Mouse (Mus musculus) hindbrain, embryonic 12.5 days (tissue): ENCODE data around the gene Gdf15. TPM values are rescaled to one million over a fixed set of nuclear protein-coding genes. Genes with fewer than 3 reads are reported as not detected.

Source experiments
- ATAC-seq: fragments of 200-750 bp; cut with Nextera tagmentation; 2 replicates; pipeline ENCODE4 v1.8.0; 2017; ENCODE audit warnings: moderate TSS enrichment; ENCODE audit not compliant: low FRiP score
- H3K27ac ChIP-seq: fragments of 300-500 bp; sonication (generic); 2 replicates; pipeline ENCODE4 v1.5.1; 2016; ENCODE audit warnings: mild to moderate bottlenecking
- H3K27me3 ChIP-seq: fragments of 300-500 bp; sonication (generic); 2 replicates; pipeline ENCODE4 v1.6.1; 2016; ENCODE audit warnings: mild to moderate bottlenecking
- H3K36me3 ChIP-seq: fragments of 300-500 bp; sonication (generic); 2 replicates; pipeline ENCODE4 v1.6.1; 2016; ENCODE audit warnings: mild to moderate bottlenecking
- H3K4me1 ChIP-seq: fragments of 300-500 bp; sonication (generic); 2 replicates; pipeline ENCODE4 v1.6.1; 2016
- H3K4me2 ChIP-seq: fragments of 300-500 bp; sonication (generic); replicated peaks from 2 replicates; pipeline ENCODE4 v1.6.1; 2016; ENCODE audit warnings: mild to moderate bottlenecking
- H3K4me3 ChIP-seq: fragments of 300-500 bp; sonication (generic); 2 replicates; pipeline ENCODE4 v1.5.1; 2016; ENCODE audit warnings: mild to moderate bottlenecking
- H3K9ac ChIP-seq: fragments of 300-500 bp; sonication (generic); 2 replicates; pipeline ENCODE4 v1.6.1; 2016; ENCODE audit warnings: mild to moderate bottlenecking, moderate library complexity
- H3K9me3 ChIP-seq: fragments of 300-500 bp; sonication (generic); replicated peaks from 2 replicates; pipeline ENCODE4 v1.6.1; 2016; ENCODE audit warnings: mild to moderate bottlenecking
- WGBS: fragments of 180-500 bp; shearing (Covaris S2); methylation state at CpG from one replicate; pipeline ENCODE4 v1.1.7; 2016; 5-methylcytosine and 5-hydroxymethylcytosine counted together
- polyA plus RNA-seq: library from polyadenylated mRNA; unstranded; fragments of >200 nt; fragmentation: Nextera tagmentation; extraction: Ambion mirVana; gene quantifications from 2 replicates; pipeline ENCODE4 v1.2.1, GENCODE M21; 2016

The Gdf15 gene
- polyA plus RNA-seq, 1 experiment from 2014 or later = 0.15 TPM

DNA sequence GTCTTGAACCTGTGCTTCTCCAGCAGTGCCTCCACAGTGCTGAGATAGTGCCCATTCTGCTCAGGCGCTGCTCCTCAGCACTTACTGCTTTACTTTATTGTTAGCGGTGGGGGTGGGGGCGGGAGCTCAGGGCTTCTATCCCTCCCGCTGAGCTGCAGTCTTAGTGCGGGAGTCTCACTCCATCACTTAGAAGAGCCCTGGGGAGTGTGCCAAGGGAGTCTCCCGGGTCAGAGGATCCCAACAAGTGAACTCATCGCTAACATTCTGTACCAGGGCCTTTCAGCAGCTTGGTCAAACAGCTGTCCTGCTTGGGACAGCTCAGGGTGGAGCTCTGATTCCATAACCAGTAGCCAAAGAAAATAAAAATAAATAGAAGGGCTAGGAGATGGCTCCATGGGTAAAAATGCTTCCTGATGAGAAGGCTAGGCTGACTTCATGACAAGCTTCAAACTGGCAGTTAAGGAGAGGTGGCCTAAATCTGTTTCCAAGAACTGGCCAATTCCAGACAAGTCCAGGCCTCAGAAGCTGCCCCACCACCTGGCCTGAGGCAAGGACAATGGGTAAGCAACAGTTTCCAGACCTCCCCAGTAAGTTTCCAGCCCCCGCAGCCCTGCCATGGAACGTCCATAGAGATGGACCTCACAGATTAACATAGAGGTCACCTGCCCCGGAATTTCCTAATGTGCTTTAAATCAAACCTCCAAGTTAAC is 39.5 kb upstream of the Gdf15 start:
- ATAC-seq = no peak
- Histone ChIP-seq H3K27ac (no peak overlapping the region), H3K36me3 (0 out of 2 replicates have a peak, but pooled peaks cover 3% of the 10 kb centered on the region), H3K9ac (no peak overlapping the region), H3K4me2 (no peak overlapping the region), H3K4me3 (no peak overlapping the region), H3K9me3 (no peaks in the 10 kb centered on the region), H3K27me3 (no peaks in the 10 kb centered on the region), H3K4me1 (peaks cover 17% of the 10 kb centered on the region)
- 60% methylated on average over 10 of the region's 10 CpGs for WGBS

DNA sequence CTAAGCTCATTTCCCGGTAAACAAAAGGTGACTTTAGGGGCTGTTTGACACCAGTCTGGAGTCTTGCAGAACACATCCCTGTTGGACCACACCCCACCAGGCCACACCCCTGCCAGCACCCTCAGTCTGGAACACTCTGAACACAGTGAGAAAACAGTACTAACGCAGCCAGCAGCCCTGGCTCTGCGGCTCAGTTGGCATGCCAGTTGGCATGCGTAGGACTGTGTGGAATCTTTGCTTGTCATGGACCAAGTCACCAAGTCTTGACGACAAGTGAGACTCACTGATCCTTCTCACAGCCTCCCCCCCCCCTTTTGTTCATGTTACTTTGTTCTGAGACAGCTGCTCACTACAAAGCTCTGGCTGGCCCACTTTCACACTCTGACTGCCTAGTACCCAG is 34.8 kb upstream of the Gdf15 start:
- Histone ChIP-seq H3K9me3 (no peaks in the 10 kb centered on the region), H3K4me3 (no peak overlapping the region), H3K4me2 (no peak overlapping the region), H3K36me3 (no peaks in the 10 kb centered on the region), H3K27ac (no peak overlapping the region), H3K4me1 (no peaks in the 10 kb centered on the region; the same call in 1 of the 2 replicates), H3K27me3 (no peaks in the 10 kb centered on the region), H3K9ac (no peak overlapping the region)
- 76% methylated on average over 5 of the region's 5 CpGs for WGBS
- ATAC-seq = no peak

DNA sequence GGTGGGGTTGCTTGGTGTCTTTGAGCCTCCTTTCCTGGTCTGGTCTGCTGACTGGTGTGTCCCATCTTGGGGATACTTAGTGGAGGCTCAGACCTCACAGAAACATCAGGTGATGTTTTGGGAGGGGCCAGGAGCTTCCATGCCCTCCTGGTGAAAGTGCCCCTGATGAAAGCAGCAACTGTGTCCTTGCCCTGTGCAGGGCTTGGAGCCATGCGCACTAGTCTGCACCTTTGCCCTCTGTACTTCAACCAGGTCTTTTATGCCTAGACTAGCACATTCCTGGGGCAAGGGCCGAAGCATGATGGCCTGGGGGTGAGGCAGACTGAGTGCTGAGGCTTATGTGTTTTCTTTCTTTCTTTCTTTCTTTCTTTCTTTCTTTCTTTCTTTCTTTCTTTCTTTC is 33.3 kb upstream of the Gdf15 start:
- H3K4me2 ChIP-seq = no peak overlapping the region
- WGBS = 69% methylated on average over 2 of the region's 2 CpGs
- H3K9ac ChIP-seq = no peak overlapping the region
- no peak overlapping the region for H3K4me3 ChIP-seq
- H3K9me3 ChIP-seq = no peaks in the 10 kb centered on the region
- H3K4me1 ChIP-seq = peaks cover under 1% of the 10 kb centered on the region; the same call in 1 of the 2 replicates
- no peaks in the 10 kb centered on the region for H3K36me3 ChIP-seq
- ATAC-seq = no peak
- no peaks in the 10 kb centered on the region for H3K27me3 ChIP-seq
- H3K27ac ChIP-seq = no peak overlapping the region

DNA sequence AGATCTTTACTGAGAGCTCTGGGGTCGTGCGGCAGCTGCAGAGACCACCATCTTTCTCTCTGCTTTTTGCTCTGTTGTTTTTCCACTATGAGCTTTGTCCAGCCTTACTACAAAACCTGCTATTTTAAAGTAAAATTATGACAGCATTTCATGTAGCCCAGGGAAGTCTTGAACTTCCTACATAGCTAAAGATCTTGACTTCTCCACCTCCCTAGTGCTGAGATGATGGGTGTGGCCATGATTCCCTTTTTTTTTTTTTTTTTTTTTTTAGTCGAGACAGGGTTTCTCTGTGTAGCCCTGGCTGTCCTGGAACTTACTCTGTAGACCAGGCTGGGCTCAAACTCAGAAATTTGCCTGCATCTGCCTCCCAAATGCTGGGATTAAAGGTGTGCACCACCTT is 32.4 kb upstream of the Gdf15 start:
- Histone ChIP-seq H3K4me1 (peaks cover 8% of the 10 kb centered on the region; the same call in 1 of the 2 replicates), H3K4me2 (no peak overlapping the region), H3K9me3 (no peaks in the 10 kb centered on the region), H3K9ac (no peak overlapping the region), H3K4me3 (no peak overlapping the region), H3K36me3 (no peaks in the 10 kb centered on the region), H3K27me3 (no peaks in the 10 kb centered on the region), H3K27ac (no peak overlapping the region)
- 81% methylated on average over 3 of the region's 3 CpGs for WGBS
- no peak for ATAC-seq

DNA sequence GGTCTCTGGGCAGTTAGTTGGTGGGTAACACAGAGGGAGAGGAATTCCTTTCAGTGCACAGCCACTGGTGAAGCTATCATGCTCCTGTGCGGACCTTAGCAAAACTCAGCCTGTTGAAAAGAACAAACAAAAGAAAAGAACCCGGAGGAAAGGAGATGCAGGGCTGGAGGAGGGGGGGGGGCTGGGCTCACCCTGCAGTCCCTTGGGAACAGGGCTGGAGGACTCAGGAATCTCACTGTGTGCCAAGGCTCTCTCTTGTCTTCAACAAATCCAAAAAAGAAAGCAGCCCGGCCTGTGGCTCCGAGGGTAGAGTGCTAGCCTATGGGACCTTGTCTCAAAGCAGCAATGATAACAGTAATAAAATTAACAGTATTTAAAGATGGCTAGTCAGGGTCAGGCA is 31.4 kb upstream of the Gdf15 start:
- WGBS = 29% methylated on average over 4 of the region's 4 CpGs
- Histone ChIP-seq H3K27ac (0 out of 2 replicates have a peak overlapping the region, but pooled peaks have one; percentile 23), H3K4me3 (no peak overlapping the region), H3K4me2 (no peak overlapping the region), H3K4me1 (peaks cover 13% of the 10 kb centered on the region), H3K27me3 (no peaks in the 10 kb centered on the region), H3K9me3 (no peaks in the 10 kb centered on the region), H3K9ac (no peak overlapping the region), H3K36me3 (no peaks in the 10 kb centered on the region)
- no peak for ATAC-seq

DNA sequence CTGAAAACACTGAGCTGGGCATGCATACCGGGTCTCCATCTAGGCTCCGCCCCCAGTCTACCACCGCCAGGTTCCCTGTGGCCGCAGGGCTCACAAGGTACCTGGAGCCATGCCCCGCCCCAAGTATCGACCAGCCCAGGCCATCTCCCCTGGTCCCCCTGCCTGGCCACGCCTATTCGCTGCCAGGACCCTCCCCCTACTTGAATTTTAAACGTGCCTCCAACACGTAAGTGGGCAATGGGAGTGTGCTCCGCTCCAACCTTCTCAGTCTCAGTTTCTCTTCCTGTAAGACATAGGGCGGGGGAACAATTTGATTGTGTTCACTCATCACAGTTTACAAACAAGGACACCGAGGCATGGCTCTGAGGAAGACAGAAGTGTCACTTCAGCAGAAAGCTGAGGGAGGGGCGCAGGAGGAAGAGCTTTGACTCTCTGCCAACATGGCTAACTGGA is 28.0 kb upstream of the Gdf15 start, which contains the start of gene Pgpep1:
Gene Pgpep1 (minus strand): TSS at position 116 of the 453 bp plus-strand sequence.
- H3K4me1 ChIP-seq = peaks cover 45% of the 10 kb centered on the region
- ATAC-seq = peak; percentile 35
- WGBS = 4% methylated on average over 14 of the region's 14 CpGs

DNA sequence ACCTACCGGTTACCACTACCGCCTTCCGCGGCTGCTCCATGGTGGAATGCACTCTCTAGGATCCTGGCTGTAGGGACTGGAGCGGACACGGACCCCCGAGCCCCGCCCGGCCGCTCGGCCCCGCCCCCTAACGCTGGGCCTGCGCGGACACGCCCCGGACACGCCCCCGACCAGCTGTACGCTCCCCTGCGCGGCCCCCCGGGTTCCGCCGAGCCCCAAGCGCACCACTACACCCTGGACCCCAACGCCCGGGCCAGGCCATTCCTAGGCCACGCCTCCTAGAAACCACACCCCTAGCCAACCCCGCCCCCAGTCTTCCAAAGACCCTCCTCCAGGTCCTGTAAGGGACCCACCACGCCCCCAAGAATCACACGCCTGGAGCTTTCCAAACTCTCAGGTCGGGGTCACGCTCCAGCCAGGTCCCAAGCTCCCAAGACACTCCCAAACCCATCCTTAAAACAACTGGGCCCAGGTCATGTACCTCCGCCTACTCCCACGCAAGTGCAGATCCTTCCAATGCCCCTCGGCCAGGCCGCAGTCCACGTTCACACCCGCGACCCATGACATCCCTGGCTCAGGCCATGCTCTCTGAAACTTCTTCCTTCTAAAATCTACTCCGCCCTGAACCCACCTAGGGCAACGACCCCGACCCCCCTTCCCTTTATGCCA is 27.5 kb upstream of the Gdf15 start:
- Histone ChIP-seq H3K9ac (peak overlapping the region; percentile 90), H3K27ac (peak overlapping the region; percentile 90), H3K4me2 (peak overlapping the region; percentile 74), H3K36me3 (peaks cover 1% of the 10 kb centered on the region), H3K4me1 (peaks cover 51% of the 10 kb centered on the region), H3K9me3 (no peaks in the 10 kb centered on the region), H3K27me3 (no peaks in the 10 kb centered on the region), H3K4me3 (peak overlapping the region; percentile 82)
- 1% methylated on average over 44 of the region's 44 CpGs for WGBS
- ATAC-seq = peak; percentile 85

More for the DNA sequence above, 28.0 kb upstream of the Gdf15 start, which contains the start of gene Pgpep1:
- Histone ChIP-seq H3K27ac (peak within 1 kb of the TSS; percentile 90), H3K9me3 (no peaks in the 10 kb centered on the region), H3K36me3 (no peaks in the 10 kb centered on the region), H3K9ac (peak within 1 kb of the TSS; percentile 90), H3K27me3 (no peaks in the 10 kb centered on the region), H3K4me3 (peak within 1 kb of the TSS; percentile 82), H3K4me2 (peak within 1 kb of the TSS; percentile 74)

DNA sequence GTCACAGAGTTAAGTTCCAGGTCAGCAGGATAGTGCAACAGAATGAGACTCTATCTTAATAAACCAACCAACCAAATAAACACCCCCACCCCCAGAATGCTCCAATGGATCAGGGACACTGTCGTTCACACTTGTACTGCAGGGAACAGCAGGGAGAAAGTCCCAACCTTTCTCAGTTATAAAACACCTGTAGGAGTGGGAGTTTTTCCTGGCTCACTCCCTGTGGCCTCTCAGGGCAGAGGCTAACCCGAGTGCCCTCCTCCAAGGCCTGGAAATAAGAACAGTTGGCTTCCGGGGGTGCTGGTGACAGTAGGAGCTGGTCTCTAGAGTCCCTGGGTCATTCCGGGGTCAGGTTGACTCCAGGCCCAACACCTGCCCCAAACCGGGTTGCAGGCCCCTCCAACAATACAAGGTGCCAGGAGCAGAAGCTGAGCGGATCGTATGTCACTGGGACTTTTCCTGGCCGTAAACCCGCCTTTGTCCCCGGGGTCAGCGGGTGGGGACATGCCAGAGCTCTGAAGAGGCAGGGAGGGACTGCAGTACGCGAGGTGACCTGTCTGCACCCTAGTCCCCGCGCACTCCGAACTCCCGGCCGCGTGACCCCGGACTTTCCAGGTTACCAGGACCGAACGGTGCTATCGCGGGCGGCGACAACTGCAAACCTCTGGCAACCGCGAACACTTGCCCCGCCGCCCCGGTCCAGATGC is 26.8 kb upstream of the Gdf15 start:
- H3K9ac ChIP-seq = peak overlapping the region; percentile 90
- H3K36me3 ChIP-seq = peaks cover 5% of the 10 kb centered on the region
- peaks cover 53% of the 10 kb centered on the region for H3K4me1 ChIP-seq
- WGBS = 1% methylated on average over 31 of the region's 31 CpGs
- H3K27me3 ChIP-seq = no peaks in the 10 kb centered on the region
- H3K4me3 ChIP-seq = peak overlapping the region; percentile 82
- ATAC-seq = peak; percentile 14
- no peaks in the 10 kb centered on the region for H3K9me3 ChIP-seq
- H3K27ac ChIP-seq = peak overlapping the region; percentile 90
- peak overlapping the region; percentile 74 for H3K4me2 ChIP-seq

DNA sequence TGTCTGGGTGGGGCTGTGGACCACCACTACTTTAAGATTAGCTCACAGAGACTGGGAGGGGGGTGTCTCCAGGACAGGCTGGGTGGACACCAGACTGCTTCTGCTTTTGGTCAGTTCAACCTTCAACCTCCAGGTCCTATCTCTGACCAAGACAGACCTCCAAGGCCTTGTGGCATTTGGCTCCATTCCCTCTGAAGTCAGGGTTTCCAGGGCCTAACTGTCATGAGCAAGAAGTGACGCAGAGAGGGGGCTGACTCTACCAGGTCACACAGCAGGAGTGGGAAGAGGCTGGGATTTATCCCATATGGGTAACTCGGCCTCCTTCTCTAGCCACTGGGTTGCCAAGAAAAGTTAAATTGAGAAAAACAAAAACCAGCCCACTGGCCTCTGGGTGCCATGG is 25.5 kb upstream of the Gdf15 start:
- peak overlapping the region; percentile 74 for H3K4me2 ChIP-seq
- no peak for ATAC-seq
- H3K9ac ChIP-seq = peak overlapping the region; percentile 90
- whole genome bisulfite sequencing = 63% methylated on average over 2 of the region's 2 CpGs
- H3K9me3 ChIP-seq = no peaks in the 10 kb centered on the region
- H3K27ac ChIP-seq = peak overlapping the region; percentile 90
- H3K4me3 ChIP-seq = peak overlapping the region; percentile 82
- peaks cover 6% of the 10 kb centered on the region for H3K36me3 ChIP-seq
- H3K4me1 ChIP-seq = peaks cover 53% of the 10 kb centered on the region
- no peaks in the 10 kb centered on the region for H3K27me3 ChIP-seq

DNA sequence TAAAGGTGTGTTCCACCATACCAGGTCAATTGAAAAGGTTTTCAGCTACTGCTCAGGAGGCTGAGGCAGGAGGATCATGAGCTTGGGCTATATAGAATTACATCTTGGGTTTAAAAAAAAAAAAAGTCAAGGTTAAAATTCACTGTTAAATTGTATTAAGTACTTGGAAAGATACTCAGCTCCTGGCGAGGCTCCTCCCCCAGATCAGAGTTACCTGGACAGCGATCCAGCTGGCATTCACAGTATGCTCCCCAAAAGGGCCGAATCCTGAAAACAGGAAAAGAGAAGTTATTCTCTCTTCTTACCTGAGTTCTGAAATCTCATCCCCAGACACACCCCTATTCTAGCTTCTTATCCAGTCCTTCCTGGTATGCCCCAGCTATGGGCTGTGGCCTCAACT is 25.0 kb upstream of the Gdf15 start:
- Histone ChIP-seq H3K36me3 (peaks cover 11% of the 10 kb centered on the region), H3K27me3 (no peaks in the 10 kb centered on the region), H3K9ac (peak overlapping the region; percentile 90), H3K4me1 (peaks cover 58% of the 10 kb centered on the region), H3K27ac (peak overlapping the region; percentile 90), H3K9me3 (no peaks in the 10 kb centered on the region), H3K4me2 (peak overlapping the region; percentile 74), H3K4me3 (peak overlapping the region; percentile 82)
- WGBS = 98% methylated on average over 3 of the region's 3 CpGs
- ATAC-seq = no peak

DNA sequence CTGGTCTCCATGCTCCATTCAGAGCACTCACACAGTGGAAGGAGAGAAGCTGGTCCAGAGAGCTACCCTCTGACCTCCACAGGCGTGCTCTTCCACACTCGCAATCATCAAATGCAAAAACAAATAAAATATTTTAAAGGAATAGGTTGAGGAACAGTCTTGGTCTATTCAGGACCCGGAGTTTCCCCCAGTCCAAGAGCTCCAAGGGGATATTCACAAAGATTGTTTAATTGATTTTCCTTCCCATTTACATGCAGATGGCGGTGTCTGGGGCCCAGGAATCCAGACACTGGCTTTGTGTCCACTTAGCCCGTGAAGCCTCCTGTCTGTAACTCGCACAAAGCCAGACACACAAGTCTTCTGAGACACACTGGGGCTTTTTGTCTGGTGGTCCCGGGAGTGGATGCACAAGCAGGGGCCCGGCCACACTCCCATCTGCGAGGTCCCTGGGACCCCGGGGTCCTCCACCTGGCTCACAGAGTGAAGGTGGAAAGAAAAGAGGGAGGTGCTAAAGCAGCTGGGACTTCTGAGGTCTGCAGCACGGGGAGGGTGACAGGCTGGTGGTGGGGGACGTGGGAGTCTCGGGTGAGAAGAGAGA is 24.0 kb upstream of the Gdf15 start:
- H3K4me2 ChIP-seq = peak overlapping the region; percentile 74
- H3K4me3 ChIP-seq = no peak overlapping the region
- peak overlapping the region; percentile 90 for H3K27ac ChIP-seq
- peak overlapping the region; percentile 90; the same call in 1 of the 2 replicates for H3K9ac ChIP-seq
- H3K27me3 ChIP-seq = no peaks in the 10 kb centered on the region
- H3K4me1 ChIP-seq = peaks cover 58% of the 10 kb centered on the region
- no peaks in the 10 kb centered on the region for H3K9me3 ChIP-seq
- WGBS = 20% methylated on average over 13 of the region's 13 CpGs
- ATAC-seq = peak; percentile 63
- peaks cover 20% of the 10 kb centered on the region for H3K36me3 ChIP-seq

DNA sequence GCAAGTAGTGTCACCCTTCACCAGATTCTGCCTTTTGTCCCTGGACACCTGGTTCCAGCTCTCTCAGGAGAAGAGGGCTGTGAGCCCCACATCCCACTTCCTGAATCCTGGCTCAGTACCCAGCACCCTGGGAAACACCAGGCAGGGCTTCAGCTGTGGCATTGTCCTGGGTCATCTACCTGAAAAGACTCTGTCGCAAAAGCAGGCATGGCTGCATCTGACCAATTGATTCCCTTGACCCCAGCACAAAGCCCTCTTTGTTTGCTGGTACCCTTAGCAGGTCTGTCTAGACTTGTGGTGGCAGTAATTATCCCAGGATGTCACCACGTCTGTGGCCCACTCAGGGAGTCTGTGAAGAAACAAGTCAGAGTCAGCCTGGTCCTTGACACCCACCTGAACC is 23.2 kb upstream of the Gdf15 start:
- no peaks in the 10 kb centered on the region for H3K9me3 ChIP-seq
- peaks cover 56% of the 10 kb centered on the region for H3K4me1 ChIP-seq
- H3K27ac ChIP-seq = peak overlapping the region; percentile 90
- ATAC-seq = no peak
- 14% methylated on average over 2 of the region's 2 CpGs for WGBS
- peaks cover 27% of the 10 kb centered on the region for H3K36me3 ChIP-seq
- H3K27me3 ChIP-seq = no peaks in the 10 kb centered on the region
- no peak overlapping the region for H3K4me3 ChIP-seq
- peak overlapping the region; percentile 74 for H3K4me2 ChIP-seq
- no peak overlapping the region for H3K9ac ChIP-seq
